Mouse (Mus musculus) spleen, adult 2 months (tissue): ENCODE measurements at regions not wholly inside any gene's neighbourhood (a gene's known extent, or its start where the extent isn't known, plus 50 kb on each side); places are given as distances from the start of the nearest gene placed in this dataset.
"Not testable (repeated sequence)": the region's sequence is repeated elsewhere in the genome, so short reads cannot be mapped to it uniquely, and the experiment has no call there.

ENCODE experiments used
- DNase-seq, 2 experiments: peaks; one replicate each; pipeline versions ENCODE4 v3.0.0 to v3.0.0-alpha.2; 2012 to 2021; ENCODE audit warnings: low spot score in 2 of 2, low read depth in 1 of 2
- H3K27ac ChIP-seq: fragments of 200-500 bp; 2 replicates; pipeline ENCODE4 v1.5.1; 2012; ENCODE audit warnings: low read length, inconsistent platforms; ENCODE audit not compliant: insufficient read depth
- H3K27me3 ChIP-seq: fragments of 200-500 bp; 2 replicates; pipeline ENCODE4 v1.6.1; 2012; ENCODE audit warnings: mild to moderate bottlenecking, moderate library complexity, low read length, inconsistent platforms; ENCODE audit not compliant: control insufficient read depth, insufficient read depth
- H3K36me3 ChIP-seq: fragments of 200-500 bp; 2 replicates; pipeline ENCODE4 v1.6.1; 2012; ENCODE audit warnings: mild to moderate bottlenecking, low read length, inconsistent platforms; ENCODE audit not compliant: control insufficient read depth, insufficient read depth
- H3K4me1 ChIP-seq: fragments of 200-500 bp; 2 replicates; pipeline ENCODE4 v1.6.1; 2011; ENCODE audit warnings: inconsistent platforms; ENCODE audit not compliant: control insufficient read depth, insufficient read depth, insufficient read length
- H3K4me3 ChIP-seq: fragments of 200-500 bp; 2 replicates; pipeline ENCODE4 v1.5.1; 2011; ENCODE audit warnings: mild to moderate bottlenecking, inconsistent platforms; ENCODE audit not compliant: insufficient read depth, insufficient read length; ENCODE audit errors: extremely low read depth
- CTCF ChIP-seq: fragments of 200-500 bp; IDR thresholded peaks from 2 replicates; pipeline ENCODE4 v1.5.1; 2011; ENCODE audit warnings: mild to moderate bottlenecking, inconsistent platforms; ENCODE audit not compliant: insufficient read depth, insufficient read length, insufficient replicate concordance; ENCODE audit errors: extremely low read depth
- POLR2A ChIP-seq: fragments of 200-500 bp; IDR thresholded peaks from 2 replicates; pipeline ENCODE4 v1.6.1; 2011; ENCODE audit warnings: low read depth, low read length, inconsistent platforms
- WGBS: fragments of 180-500 bp; shearing (Covaris S2); methylation state at CpG from one replicate; pipeline ENCODE4 v1.1.7; 2018; 5-methylcytosine and 5-hydroxymethylcytosine counted together

- H3K27ac ChIP-seq, result no peak overlapping the region
- no peak for TF ChIP-seq POLR2A
- TF ChIP-seq CTCF, result no peak
Measured at GRCm38 (mm10) chr10:25652742-25653563, 116.9 kb upstream of the Smlr1 start.

GRCm38 (mm10) chr10:25647740-25648139 lies 111.7 kb upstream of the Smlr1 start:
- no peak for TF ChIP-seq POLR2A
- no peak for TF ChIP-seq CTCF
- Histone ChIP-seq H3K27me3 (no peaks in the 10 kb centered on the region), H3K4me3 (no peak overlapping the region), H3K4me1 (no peaks in the 10 kb centered on the region), H3K36me3 (no peaks in the 10 kb centered on the region), H3K27ac (no peak overlapping the region)
- DNase-seq, result no peak
- 83% methylated on average over 1 of the region's 1 CpGs for WGBS

More at GRCm38 (mm10) chr10:25652742-25653563, 116.9 kb upstream of the Smlr1 start:
- 82% methylated on average over 16 of the region's 16 CpGs for WGBS
- no peaks in the 10 kb centered on the region for H3K27me3 ChIP-seq
- no peak for DNase-seq
- no peaks in the 10 kb centered on the region for H3K36me3 ChIP-seq
- H3K4me1 ChIP-seq, result no peaks in the 10 kb centered on the region
- no peak overlapping the region for H3K4me3 ChIP-seq

- H3K4me3 ChIP-seq, result no peak overlapping the region
- TF ChIP-seq POLR2A, result no peak
- DNase-seq, result no peak
- 69% methylated on average over 3 of the region's 3 CpGs for WGBS
- H3K4me1 ChIP-seq, result no peaks in the 10 kb centered on the region
- no peak overlapping the region for H3K27ac ChIP-seq
- no peaks in the 10 kb centered on the region for H3K36me3 ChIP-seq
- H3K27me3 ChIP-seq, result no peaks in the 10 kb centered on the region
Measured at GRCm38 (mm10) chr10:25643518-25643993, 107.5 kb upstream of the Smlr1 start.

GRCm38 (mm10) chr10:25642079-25642696 lies 106.1 kb upstream of the Smlr1 start:
- TF ChIP-seq CTCF (no peak), POLR2A (no peak)
- Histone ChIP-seq H3K27me3 (no peaks in the 10 kb centered on the region), H3K36me3 (no peaks in the 10 kb centered on the region), H3K27ac (no peak overlapping the region), H3K4me3 (no peak overlapping the region), H3K4me1 (no peaks in the 10 kb centered on the region)
- 90% methylated on average over 9 of the region's 9 CpGs for WGBS
- DNase-seq, result no peak

- no peak overlapping the region for H3K4me3 ChIP-seq
- no peaks in the 10 kb centered on the region for H3K4me1 ChIP-seq
- no peak for TF ChIP-seq POLR2A
- 92% methylated on average over 4 of the region's 4 CpGs for WGBS
- H3K36me3 ChIP-seq, result no peaks in the 10 kb centered on the region
- no peak overlapping the region for H3K27ac ChIP-seq
- no peaks in the 10 kb centered on the region for H3K27me3 ChIP-seq
- DNase-seq, result no peak
Measured at GRCm38 (mm10) chr10:25633058-25633614, 97.1 kb upstream of the Smlr1 start.

- 86% methylated on average over 7 of the region's 7 CpGs for WGBS
- TF ChIP-seq POLR2A (no peak), CTCF (no peak)
- DNase-seq, result no peak
Measured at GRCm38 (mm10) chr10:25632306-25632705, 96.2 kb upstream of the Smlr1 start.

GRCm38 (mm10) chr10:25622585-25622984 lies 86.5 kb upstream of the Smlr1 start:
- Histone ChIP-seq H3K27ac (no peak overlapping the region), H3K36me3 (no peaks in the 10 kb centered on the region), H3K27me3 (no peaks in the 10 kb centered on the region), H3K4me3 (no peak overlapping the region), H3K4me1 (no peaks in the 10 kb centered on the region)
- 84% methylated on average over 5 of the region's 5 CpGs for WGBS
- no peak for DNase-seq
- no peak for TF ChIP-seq POLR2A
- no peak for TF ChIP-seq CTCF

More at GRCm38 (mm10) chr10:25632306-25632705, 96.2 kb upstream of the Smlr1 start:
- Histone ChIP-seq H3K27me3 (no peaks in the 10 kb centered on the region), H3K4me1 (no peaks in the 10 kb centered on the region), H3K27ac (no peak overlapping the region), H3K4me3 (no peak overlapping the region), H3K36me3 (no peaks in the 10 kb centered on the region)

- H3K4me3 ChIP-seq, H3K27ac ChIP-seq, H3K36me3 ChIP-seq, H3K27me3 ChIP-seq, DNase-seq, H3K4me1 ChIP-seq: not testable (repeated sequence)
- 15% methylated on average over 1 of the region's 1 CpGs for WGBS
Measured at GRCm38 (mm10) chr10:25621747-25622134, 85.7 kb upstream of the Smlr1 start.
